Mouse (Mus musculus) E14TG2a.4 (cell line): ENCODE results near the gene Sdhc.

Experiments
- H3K27me3 ChIP-seq: 2 replicates; pipeline ENCODE4 v1.6.1; 2014; ENCODE audit warnings: low read length, control low read depth; ENCODE audit not compliant: insufficient read depth
- H3K36me3 ChIP-seq: 2 replicates; pipeline ENCODE4 v1.6.1; 2014; ENCODE audit warnings: low read length, control low read depth; ENCODE audit not compliant: insufficient read depth
- H3K4me1 ChIP-seq: replicated peaks from 2 replicates; pipeline ENCODE4 v1.6.1; 2014; ENCODE audit warnings: low read depth, low read length, control low read depth
- H3K4me3 ChIP-seq: replicated peaks from 2 replicates; pipeline ENCODE4 v1.5.1; 2014; ENCODE audit warnings: mild to moderate bottlenecking, low read length
- H3K9me3 ChIP-seq: 2 replicates; pipeline ENCODE4 v1.6.1; 2014; ENCODE audit warnings: low read length, control low read depth
- CTCF ChIP-seq: conservative IDR thresholded peaks from 2 replicates; pipeline ENCODE4 v1.5.1; 2014; ENCODE audit warnings: low read length
- NANOG ChIP-seq: IDR thresholded peaks from 2 replicates; pipeline ENCODE4 v1.6.1; 2014; ENCODE audit warnings: borderline replicate concordance, low read length, mixed read lengths
- POU5F1 ChIP-seq: IDR thresholded peaks from 2 replicates; pipeline ENCODE4 v1.6.1; 2014; ENCODE audit warnings: low read length, borderline replicate concordance

The Sdhc gene

DNA sequence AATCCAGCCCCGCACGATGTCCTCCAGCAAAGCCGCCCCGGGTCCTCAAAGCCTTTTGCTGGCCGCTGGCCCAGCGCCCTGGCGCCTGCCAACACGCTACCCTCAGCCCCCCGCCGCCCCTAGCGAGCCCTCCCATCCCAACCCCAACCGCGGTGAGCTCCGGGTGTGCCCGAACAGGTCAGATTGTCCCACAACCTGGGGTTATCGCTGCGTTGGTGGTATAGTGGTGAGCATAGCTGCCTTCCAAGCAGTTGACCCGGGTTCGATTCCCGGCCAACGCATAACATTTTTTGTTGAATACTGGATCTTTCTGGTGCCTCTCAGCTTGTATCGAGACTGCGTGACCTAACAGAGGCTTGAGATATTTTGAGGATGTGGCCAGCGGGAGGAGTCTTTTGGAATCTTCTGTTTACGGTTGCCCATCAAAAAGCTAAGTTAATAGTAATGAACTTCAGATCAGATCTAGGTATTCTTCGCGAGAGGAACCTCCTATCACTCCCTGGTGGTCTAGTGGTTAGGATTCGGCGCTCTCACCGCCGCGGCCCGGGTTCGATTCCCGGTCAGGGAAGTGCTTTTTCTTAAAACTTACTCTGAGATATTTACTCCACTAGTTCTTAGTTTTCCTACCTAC is 47.7 kb downstream of the Sdhc start:
- H3K9me3 ChIP-seq, result peaks cover 22% of the 10 kb centered on the region
- H3K4me3 ChIP-seq, result peak overlapping the region; percentile 86
- H3K27me3 ChIP-seq, result no peaks in the 10 kb centered on the region
- TF ChIP-seq POU5F1, result no peak
- TF ChIP-seq CTCF, result no peak
- TF ChIP-seq NANOG, result no peak
- H3K4me1 ChIP-seq, result peaks cover 18% of the 10 kb centered on the region
- H3K36me3 ChIP-seq, result no peaks in the 10 kb centered on the region

DNA sequence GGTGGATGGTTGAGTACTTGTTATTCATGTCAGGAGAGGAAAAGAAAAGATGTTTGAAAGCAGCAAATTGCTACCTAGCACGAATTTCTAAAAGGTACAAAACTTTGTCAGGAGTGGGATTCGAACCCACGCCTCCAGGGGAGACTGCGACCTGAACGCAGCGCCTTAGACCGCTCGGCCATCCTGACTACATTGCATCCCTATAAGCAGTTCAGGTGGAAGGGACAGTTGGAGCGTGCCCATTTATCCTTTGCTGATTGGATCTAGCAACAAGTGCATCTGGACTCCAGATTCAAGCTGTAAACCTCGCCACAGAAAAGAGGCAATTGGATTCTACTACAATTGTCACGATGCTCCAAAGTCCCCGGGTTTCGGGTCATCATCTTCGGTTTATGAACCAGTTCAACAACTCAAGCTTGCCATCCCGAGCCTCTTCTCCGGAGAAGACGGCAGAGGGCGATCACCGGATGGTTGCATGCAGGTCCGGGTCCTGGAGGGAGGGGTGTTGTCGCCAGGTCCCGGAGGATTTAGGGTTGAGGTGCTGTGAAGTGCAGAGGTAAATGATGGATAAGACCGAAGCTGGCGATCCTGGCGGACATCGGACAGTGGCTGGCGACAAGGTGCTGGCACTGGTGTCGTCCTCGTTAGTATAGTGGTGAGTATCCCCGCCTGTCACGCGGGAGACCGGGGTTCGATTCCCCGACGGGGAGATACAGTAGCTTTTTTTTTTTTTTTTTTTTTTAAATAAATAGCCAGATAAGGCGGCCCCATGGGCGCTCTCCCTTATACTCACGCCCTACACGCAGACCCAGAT is 48.5 kb downstream of the Sdhc start:
- peaks cover 18% of the 10 kb centered on the region for H3K4me1 ChIP-seq
- no peaks in the 10 kb centered on the region for H3K27me3 ChIP-seq
- H3K4me3 ChIP-seq, result peak overlapping the region; percentile 86
- H3K9me3 ChIP-seq, result peaks cover 22% of the 10 kb centered on the region
- TF ChIP-seq CTCF, result no peak
- TF ChIP-seq NANOG, result no peak
- no peak for TF ChIP-seq POU5F1
- no peaks in the 10 kb centered on the region for H3K36me3 ChIP-seq

DNA sequence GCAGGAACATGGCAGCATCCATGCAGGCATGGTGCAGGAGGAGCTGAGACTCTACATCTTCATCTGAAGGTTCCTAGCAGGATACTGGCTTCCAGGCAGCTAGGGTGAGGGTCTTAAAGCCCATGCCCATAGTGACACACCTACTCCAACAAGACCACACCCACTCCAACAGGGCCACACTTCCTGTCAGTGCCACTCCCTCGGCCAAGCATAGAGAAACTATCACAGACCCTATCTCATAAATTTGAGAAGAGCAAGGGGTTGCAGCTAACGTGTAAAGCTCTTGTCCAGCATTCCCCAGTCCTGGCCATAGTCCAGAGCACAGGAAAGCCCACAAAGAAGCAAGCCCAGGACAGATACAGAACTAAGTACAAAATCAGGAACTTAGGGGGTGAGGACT is 49.4 kb downstream of the Sdhc start:
- Histone ChIP-seq H3K27me3 (no peaks in the 10 kb centered on the region), H3K4me3 (no peak overlapping the region), H3K36me3 (no peaks in the 10 kb centered on the region), H3K9me3 (peaks cover 30% of the 10 kb centered on the region), H3K4me1 (peaks cover 18% of the 10 kb centered on the region)
- TF ChIP-seq NANOG (no peak), POU5F1 (no peak), CTCF (no peak)

DNA sequence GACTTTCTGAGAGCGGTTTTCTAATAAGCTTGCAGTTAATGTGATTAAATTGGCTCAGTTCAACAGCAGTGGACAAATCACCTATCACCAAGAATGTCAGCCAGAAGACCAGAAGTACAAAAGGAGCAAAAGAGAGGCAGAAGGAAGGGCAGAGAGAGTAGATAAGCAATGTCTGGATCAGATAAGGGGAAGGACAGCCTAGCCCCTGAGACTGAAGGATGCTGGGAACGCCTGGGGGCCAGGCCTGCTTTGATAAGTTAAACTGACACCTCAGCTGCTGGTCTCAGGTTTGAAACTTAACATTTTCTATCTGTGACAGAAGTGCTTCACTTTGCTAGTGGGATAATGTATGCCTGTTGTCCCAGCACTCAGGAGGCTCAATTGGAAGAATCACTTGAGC is 52.8 kb downstream of the Sdhc start:
- TF ChIP-seq CTCF (no peak), NANOG (no peak), POU5F1 (no peak)
- Histone ChIP-seq H3K4me1 (peaks cover 10% of the 10 kb centered on the region), H3K36me3 (no peaks in the 10 kb centered on the region), H3K4me3 (no peak overlapping the region), H3K27me3 (no peaks in the 10 kb centered on the region), H3K9me3 (peaks cover 52% of the 10 kb centered on the region)

DNA sequence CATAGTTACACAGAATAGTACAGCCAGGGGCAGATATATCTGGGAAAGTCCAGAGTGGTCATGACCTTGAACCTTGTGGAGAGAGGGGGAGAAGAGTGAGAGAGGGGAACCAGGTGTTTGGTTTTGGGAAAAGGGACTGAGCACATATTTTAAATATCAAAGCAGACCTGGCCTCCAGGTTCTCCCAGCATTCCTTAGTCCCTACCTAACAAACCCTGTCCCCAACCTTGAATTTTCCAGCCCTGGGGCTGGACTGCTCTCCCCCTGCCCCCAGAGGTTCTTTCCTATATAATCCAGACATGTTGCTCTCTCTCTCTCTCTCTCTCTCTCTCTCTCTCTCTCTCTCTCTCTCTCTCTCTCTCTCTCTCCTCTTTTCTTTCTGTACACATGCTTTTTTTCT is 53.3 kb downstream of the Sdhc start:
- peaks cover 56% of the 10 kb centered on the region for H3K9me3 ChIP-seq
- TF ChIP-seq NANOG (no peak), CTCF (no peak), POU5F1 (no peak)
- no peak overlapping the region for H3K4me3 ChIP-seq
- no peaks in the 10 kb centered on the region for H3K27me3 ChIP-seq
- peaks cover 10% of the 10 kb centered on the region for H3K4me1 ChIP-seq
- no peaks in the 10 kb centered on the region for H3K36me3 ChIP-seq

DNA sequence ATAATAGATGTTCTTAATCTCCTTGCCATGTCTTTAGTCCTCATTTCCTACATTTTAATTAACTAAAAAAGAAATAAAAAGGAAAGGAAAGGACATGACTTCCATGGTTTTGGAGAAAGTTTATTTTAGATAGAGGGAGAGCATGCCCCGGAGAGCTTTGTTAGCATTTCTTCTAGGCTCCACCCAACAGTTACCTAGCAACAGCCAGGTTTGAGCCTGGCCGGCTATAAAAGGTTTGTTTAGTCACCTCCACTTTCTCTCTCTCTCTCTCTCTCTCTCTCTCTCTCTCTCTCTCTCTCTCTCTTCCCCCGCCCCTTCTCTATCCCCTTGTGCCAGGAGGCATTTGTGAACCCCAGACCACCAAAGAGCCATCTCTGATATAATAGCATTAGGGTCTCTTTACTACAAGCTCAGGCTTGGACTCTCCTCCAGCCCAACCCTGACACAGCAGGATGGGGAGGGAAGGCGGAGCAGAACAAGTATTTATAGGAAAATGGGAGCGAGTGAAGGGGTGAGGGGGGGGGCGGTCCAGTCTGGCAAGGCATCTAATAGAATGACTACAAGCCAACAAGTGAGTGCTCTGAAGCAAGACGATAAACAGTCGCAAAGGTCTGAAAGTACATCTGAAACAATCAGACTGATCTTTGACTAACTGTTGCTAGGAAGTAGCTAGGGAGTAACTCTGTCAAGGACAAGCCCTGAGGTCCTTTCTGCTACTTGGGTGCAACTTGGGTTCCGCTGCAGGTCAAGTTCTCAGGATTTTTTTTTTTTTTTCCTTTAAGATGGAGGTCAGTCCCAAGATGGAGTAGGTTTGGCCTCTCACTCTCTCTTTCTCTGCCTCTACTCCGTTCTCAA is 54.1 kb downstream of the Sdhc start:
- Histone ChIP-seq H3K4me1 (peaks cover 9% of the 10 kb centered on the region), H3K36me3 (no peaks in the 10 kb centered on the region), H3K27me3 (no peaks in the 10 kb centered on the region), H3K4me3 (no peak overlapping the region), H3K9me3 (peaks cover 64% of the 10 kb centered on the region)
- no peak for TF ChIP-seq POU5F1
- no peak for TF ChIP-seq NANOG
- TF ChIP-seq CTCF, result no peak

DNA sequence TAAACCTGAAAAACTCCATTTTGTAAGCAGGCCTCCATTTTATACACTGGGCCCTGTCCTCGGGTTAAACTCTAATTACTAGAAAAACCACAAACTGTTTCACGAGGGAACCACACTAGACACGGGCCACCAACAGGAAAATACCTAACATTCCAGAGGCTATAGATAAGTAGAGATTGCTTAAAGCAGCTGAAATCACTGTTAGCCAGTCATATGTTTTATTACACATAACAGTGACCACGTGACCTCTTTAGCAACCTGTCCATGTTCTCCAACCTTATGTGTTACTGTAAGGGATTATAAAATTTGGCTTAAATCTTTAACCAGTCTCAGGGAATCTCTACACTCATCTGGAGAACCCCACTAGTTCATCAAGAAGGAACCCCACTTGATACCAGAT is 56.0 kb downstream of the Sdhc start:
- no peak overlapping the region for H3K4me3 ChIP-seq
- H3K4me1 ChIP-seq, result peaks cover 7% of the 10 kb centered on the region
- no peaks in the 10 kb centered on the region for H3K27me3 ChIP-seq
- no peaks in the 10 kb centered on the region for H3K36me3 ChIP-seq
- TF ChIP-seq NANOG, result no peak
- TF ChIP-seq CTCF, result no peak
- no peak for TF ChIP-seq POU5F1
- peaks cover 73% of the 10 kb centered on the region for H3K9me3 ChIP-seq

DNA sequence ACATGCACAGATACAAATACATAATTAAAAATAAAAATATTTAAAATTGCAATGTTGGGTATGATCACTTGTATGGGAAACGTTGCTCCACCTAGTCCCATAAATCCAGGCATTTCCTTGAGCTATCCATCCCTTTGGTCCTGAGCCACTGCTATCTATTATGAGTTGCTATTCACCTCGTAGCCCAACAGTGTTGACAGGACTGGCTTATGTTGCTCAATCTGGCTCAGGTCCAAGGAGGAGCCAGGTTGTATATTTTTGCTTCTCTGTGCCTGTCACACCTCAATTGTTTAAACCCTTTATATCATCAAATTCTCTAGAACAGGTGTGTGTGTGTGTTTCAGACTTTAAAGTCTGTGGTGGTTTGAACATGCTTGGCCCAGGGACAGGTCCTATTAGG is 59.6 kb downstream of the Sdhc start:
- TF ChIP-seq NANOG, result no peak
- TF ChIP-seq CTCF, result no peak
- no peak for TF ChIP-seq POU5F1
- Histone ChIP-seq H3K36me3 (no peaks in the 10 kb centered on the region), H3K4me3 (no peak overlapping the region), H3K27me3 (peaks cover 5% of the 10 kb centered on the region), H3K4me1 (peaks cover 22% of the 10 kb centered on the region), H3K9me3 (peaks cover 40% of the 10 kb centered on the region)
